Mouse (Mus musculus): ENCODE measurements around the gene Tmem150a.

DNA sequence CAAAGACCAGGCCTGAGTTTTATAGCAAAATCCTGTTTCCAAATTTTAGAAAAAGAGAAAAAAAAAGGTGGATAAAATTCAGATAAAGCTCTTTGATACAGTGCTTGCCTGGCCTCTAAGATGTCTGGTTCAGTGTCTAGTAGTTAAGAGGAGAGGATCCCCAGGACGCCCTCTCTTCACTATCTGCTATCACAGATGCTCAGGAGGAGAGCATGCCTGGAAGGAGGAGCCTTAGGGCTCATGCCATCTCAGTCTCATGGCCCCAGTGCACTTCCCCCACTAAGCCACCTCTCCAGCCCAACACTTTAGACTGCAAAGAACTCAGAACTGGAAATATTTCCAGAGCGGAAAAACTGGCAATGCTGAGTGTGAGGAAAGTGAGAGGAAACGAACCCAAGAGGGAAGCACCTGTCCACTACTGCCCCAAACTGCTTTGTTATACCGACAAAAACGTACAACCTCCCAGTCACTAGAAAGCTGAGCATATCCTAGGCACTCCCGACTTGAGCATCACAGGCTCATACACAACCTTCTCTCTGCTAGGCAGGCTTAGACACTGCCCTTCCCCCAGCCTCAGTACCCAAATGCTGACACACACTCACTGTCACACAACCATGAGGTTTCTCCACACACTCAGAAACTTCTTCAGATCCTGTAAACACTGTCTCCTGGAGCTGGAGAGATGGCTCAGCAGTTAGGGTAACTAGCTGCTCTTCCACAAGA is 31.3 kb upstream of the Tmem150a start:
- TF ChIP-seq CTCF (IDR thresholded peaks at IDR 0.05; ENCODE audit: low read depth, low read length) (no peak), POLR2A (IDR thresholded peaks at IDR 0.05; ENCODE audit: extremely low read depth, insufficient read depth, low read length) (no peak)
